Mouse (Mus musculus) kidney, adult 2 months (tissue): Measurements from ENCODE around the gene Rcor2.

Source experiments
- CTCF ChIP-seq: fragments of 200-500 bp; conservative IDR thresholded peaks from 2 replicates; pipeline ENCODE4 v1.5.1; 2011; ENCODE audit warnings: low read depth, mild to moderate bottlenecking, control low read depth, low read length, moderate library complexity, mixed read lengths; ENCODE audit not compliant: insufficient read depth, insufficient read length
- POLR2A ChIP-seq: fragments of 200-500 bp; IDR thresholded peaks from one replicate; pipeline ENCODE4 v1.6.1; 2011; ENCODE audit warnings: low read depth, low read length, control low read depth

DNA sequence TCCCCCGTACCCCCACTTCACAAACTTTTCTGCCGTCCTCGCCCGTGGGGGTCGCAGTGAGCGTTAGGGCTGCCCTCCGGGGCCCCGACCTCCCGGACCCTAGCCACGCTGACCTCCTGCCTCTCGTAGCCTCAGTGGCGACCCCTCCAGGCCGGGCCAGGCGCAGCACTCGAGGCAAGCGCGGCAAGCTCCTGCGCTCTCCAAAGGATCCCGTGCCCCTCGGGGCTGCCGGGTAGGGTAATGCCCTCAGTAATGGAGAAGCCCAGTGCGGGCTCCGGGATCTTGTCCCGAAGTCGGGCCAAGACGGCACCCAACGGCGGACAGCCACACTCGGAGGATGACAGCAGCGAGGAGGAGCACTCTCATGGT, 1.6 kb downstream of the Rcor2 start:
- TF ChIP-seq CTCF (peak; percentile 53), POLR2A (no peak)
